Mouse (Mus musculus) MEL (cell line): ENCODE results near the gene Pigc. TPM values are rescaled to one million over a fixed set of nuclear protein-coding genes. Genes with fewer than 3 reads are reported as not detected.

Experiments
- DNase-seq: peaks from one replicate; pipeline ENCODE4 v3.0.0; 2011; ENCODE audit warnings: low read depth, low spot score
- H3K27ac ChIP-seq: 2 replicates; pipeline ENCODE4 v1.5.1; 2012; ENCODE audit warnings: low read depth, mild to moderate bottlenecking, control low read depth, low read length, moderate library complexity; ENCODE audit not compliant: control insufficient read depth
- H3K27me3 ChIP-seq, 2 experiments: fragments of 150-350 bp in 1 of 2; sonication (generic) in 1 of 2; 2 replicates each; pipeline ENCODE4 v1.6.1; 2012; ENCODE audit warnings: low read length in 2 of 2, mild to moderate bottlenecking in 2 of 2, improper control_type of control experiment in 1 of 2, moderate library complexity in 1 of 2; ENCODE audit not compliant: insufficient read depth in 2 of 2, control insufficient read depth in 1 of 2
- H3K36me3 ChIP-seq, 2 experiments: 2 replicates each; pipeline ENCODE4 v1.6.1; 2012 to 2014; ENCODE audit warnings: low read length in 2 of 2, improper control_type of control experiment in 1 of 2, inconsistent platforms in 1 of 2, mild to moderate bottlenecking in 1 of 2; ENCODE audit not compliant: insufficient read depth in 2 of 2, control insufficient read depth in 1 of 2
- H3K4me1 ChIP-seq, 2 experiments: fragments of 150-350 bp in 1 of 2; sonication (generic) in 1 of 2; 2 replicates each; pipeline ENCODE4 v1.6.1; 2012; ENCODE audit warnings: low read length in 2 of 2, improper control_type of control experiment in 1 of 2, mild to moderate bottlenecking in 1 of 2; ENCODE audit not compliant: insufficient read depth in 2 of 2, control insufficient read depth in 1 of 2
- H3K4me3 ChIP-seq, 2 experiments: fragments of 150-350 bp in 1 of 2; sonication (generic) in 1 of 2; 2 replicates each; pipeline ENCODE4 v1.5.1; 2012; ENCODE audit warnings: low read depth in 2 of 2, low read length in 2 of 2, mild to moderate bottlenecking in 2 of 2, moderate library complexity in 2 of 2, control low read depth in 1 of 2, improper control_type of control experiment in 1 of 2; ENCODE audit not compliant: control insufficient read depth in 1 of 2, insufficient read depth in 1 of 2
- H3K79me2 ChIP-seq: 2 replicates; pipeline ENCODE4 v1.6.1; 2012; ENCODE audit warnings: mild to moderate bottlenecking, low read length, moderate library complexity; ENCODE audit not compliant: control insufficient read depth, poor library complexity, insufficient read depth
- H3K9ac ChIP-seq: 2 replicates; pipeline ENCODE4 v1.6.1; 2012; ENCODE audit warnings: low read depth, mild to moderate bottlenecking, control low read depth, low read length, moderate library complexity; ENCODE audit not compliant: control insufficient read depth, poor library complexity, severe bottlenecking
- H3K9me3 ChIP-seq: fragments of 150-350 bp; sonication (generic); replicated peaks from 2 replicates; pipeline ENCODE4 v1.6.1; 2012; ENCODE audit warnings: mild to moderate bottlenecking, low read length, improper control_type of control experiment, moderate library complexity; ENCODE audit not compliant: insufficient read depth
- BHLHE40 ChIP-seq: IDR thresholded peaks from 2 replicates; pipeline ENCODE4 v1.6.1; 2012; ENCODE audit warnings: low read depth, mild to moderate bottlenecking, inconsistent platforms, low read length, improper control_type of control experiment, borderline replicate concordance
- CHD1 ChIP-seq: IDR thresholded peaks from 2 replicates; pipeline ENCODE4 v1.6.1; 2012; ENCODE audit warnings: low read depth, mild to moderate bottlenecking, inconsistent platforms, low read length, improper control_type of control experiment
- CHD2 ChIP-seq: IDR thresholded peaks from 2 replicates; pipeline ENCODE4 v1.6.1; 2011; ENCODE audit warnings: low read length, improper control_type of control experiment
- E2F4 ChIP-seq: IDR thresholded peaks from 2 replicates; pipeline ENCODE4 v1.6.1; 2011; ENCODE audit warnings: low read depth, low read length, improper control_type of control experiment, borderline replicate concordance
- EP300 ChIP-seq, 2 experiments: IDR thresholded peaks; 2 replicates each; pipeline ENCODE4 v1.6.1; 2011; ENCODE audit warnings: improper control_type of control experiment in 2 of 2, low read length in 2 of 2, low read depth in 1 of 2, mild to moderate bottlenecking in 1 of 2
- ETS1 ChIP-seq: IDR thresholded peaks from 2 replicates; pipeline ENCODE4 v1.6.1; 2012; ENCODE audit warnings: low read depth, mild to moderate bottlenecking, inconsistent platforms, low read length, improper control_type of control experiment, moderate library complexity
- GABPA ChIP-seq: IDR thresholded peaks from 2 replicates; pipeline ENCODE4 v1.6.1; 2012; ENCODE audit warnings: low read depth, mild to moderate bottlenecking, inconsistent platforms, low read length, improper control_type of control experiment, moderate library complexity
- HCFC1 ChIP-seq: IDR thresholded peaks from 2 replicates; pipeline ENCODE4 v1.6.1; 2012; ENCODE audit warnings: low read depth, mild to moderate bottlenecking, inconsistent platforms, low read length, improper control_type of control experiment, moderate library complexity
- JUND ChIP-seq: IDR thresholded peaks from 2 replicates; pipeline ENCODE4 v1.6.1; 2011; ENCODE audit warnings: low read depth, mild to moderate bottlenecking, improper control_type of control experiment, low read length
- KAT2A ChIP-seq: conservative IDR thresholded peaks from 2 replicates; pipeline ENCODE4 v1.6.1; 2012; ENCODE audit warnings: low read depth, low read length, improper control_type of control experiment, inconsistent platforms
- MAFK ChIP-seq: IDR thresholded peaks from 2 replicates; pipeline ENCODE4 v1.6.1; 2011; ENCODE audit warnings: low read depth, mild to moderate bottlenecking, low read length, improper control_type of control experiment, borderline replicate concordance
- MAX ChIP-seq: IDR thresholded peaks from 2 replicates; pipeline ENCODE4 v1.6.1; 2011; ENCODE audit warnings: low read length, improper control_type of control experiment
- MAZ ChIP-seq: IDR thresholded peaks from 2 replicates; pipeline ENCODE4 v1.6.1; 2012; ENCODE audit warnings: low read depth, mild to moderate bottlenecking, inconsistent platforms, low read length, improper control_type of control experiment
- MXI1 ChIP-seq: IDR thresholded peaks from 2 replicates; pipeline ENCODE4 v1.6.1; 2011; ENCODE audit warnings: mild to moderate bottlenecking, low read depth, low read length, improper control_type of control experiment
- MYB ChIP-seq: IDR thresholded peaks from 2 replicates; pipeline ENCODE4 v1.6.1; 2011; ENCODE audit warnings: mild to moderate bottlenecking, low read depth, low read length, improper control_type of control experiment
- MYC ChIP-seq: IDR thresholded peaks from 2 replicates; pipeline ENCODE4 v1.6.1; 2011; ENCODE audit warnings: low read depth, mild to moderate bottlenecking, low read length, improper control_type of control experiment, moderate library complexity
- NELFE ChIP-seq: IDR thresholded peaks from 2 replicates; pipeline ENCODE4 v1.6.1; 2011; ENCODE audit warnings: low read depth, low read length, improper control_type of control experiment
- POLR2A ChIP-seq, 2 experiments: IDR thresholded peaks; 2 replicates each; pipeline ENCODE4 v1.6.1; 2011 to 2012; ENCODE audit warnings: low read length in 2 of 2, mild to moderate bottlenecking in 2 of 2, control low read depth in 1 of 2, improper control_type of control experiment in 1 of 2, low read depth in 1 of 2, moderate library complexity in 1 of 2; ENCODE audit not compliant: control insufficient read depth in 1 of 2, insufficient read depth in 1 of 2, poor library complexity in 1 of 2
- POLR2AphosphoS2 ChIP-seq: IDR thresholded peaks from 2 replicates; pipeline ENCODE4 v1.6.1; 2011; ENCODE audit warnings: low read length, improper control_type of control experiment
- POLR2AphosphoS5 ChIP-seq: IDR thresholded peaks from 2 replicates; pipeline ENCODE4 v1.6.1; 2012; ENCODE audit warnings: low read depth, borderline replicate concordance, mild to moderate bottlenecking, inconsistent platforms, low read length, moderate library complexity, mixed read lengths
- RCOR1 ChIP-seq: IDR thresholded peaks from 2 replicates; pipeline ENCODE4 v1.6.1; 2012; ENCODE audit warnings: low read depth, mild to moderate bottlenecking, inconsistent platforms, low read length, improper control_type of control experiment
- SIN3A ChIP-seq: IDR thresholded peaks from 2 replicates; pipeline ENCODE4 v1.6.1; 2012; ENCODE audit warnings: low read length, improper control_type of control experiment, inconsistent platforms
- TAL1 ChIP-seq: IDR thresholded peaks from 2 replicates; pipeline ENCODE4 v1.6.1; 2012; ENCODE audit warnings: mild to moderate bottlenecking, inconsistent platforms, low read length, moderate library complexity, mixed read lengths
- TBP ChIP-seq: IDR thresholded peaks from 2 replicates; pipeline ENCODE4 v1.8.0; 2011; ENCODE audit warnings: low read depth, low read length, improper control_type of control experiment
- UBTF ChIP-seq: IDR thresholded peaks from 2 replicates; pipeline ENCODE4 v1.6.1; 2012; ENCODE audit warnings: low read depth, mild to moderate bottlenecking, inconsistent platforms, low read length, improper control_type of control experiment, moderate library complexity, borderline replicate concordance; ENCODE audit not compliant: insufficient read depth
- USF1 ChIP-seq: IDR thresholded peaks from 2 replicates; pipeline ENCODE4 v1.6.1; 2014; ENCODE audit warnings: low read depth, mild to moderate bottlenecking, inconsistent platforms, low read length, improper control_type of control experiment, moderate library complexity
- ZKSCAN1 ChIP-seq: IDR thresholded peaks from 2 replicates; pipeline ENCODE4 v1.6.1; 2012; ENCODE audit warnings: low read depth, mild to moderate bottlenecking, inconsistent platforms, low read length, improper control_type of control experiment, moderate library complexity
- ZMIZ1 ChIP-seq: IDR thresholded peaks from 2 replicates; pipeline ENCODE4 v1.6.1; 2012; ENCODE audit warnings: low read depth, mild to moderate bottlenecking, inconsistent platforms, low read length, improper control_type of control experiment, moderate library complexity
- polyA plus RNA-seq, 2 experiments: library from polyadenylated mRNA; stranded (reverse) in 1 of 2; unstranded in 1 of 2; fragments of >175 nt in 1 of 2; fragments of >200 nt in 1 of 2; gene quantifications; 2 replicates each; pipeline versions ENCODE4 v1.2.1 to v1.2.4; 2012; ENCODE audit warnings: low replicate concordance in 2 of 2, low read depth in 1 of 2; ENCODE audit not compliant: insufficient read length in 2 of 2, insufficient read depth in 1 of 2, missing spikeins in 1 of 2
- total RNA-seq: library from RNA; depleted of rRNA; stranded (reverse); fragments of 300-350 nt; gene quantifications from 2 replicates; pipeline ENCODE4 v1.2.3, GENCODE M21; 2012

Gene Pigc
- total and polyA plus RNA-seq, 3 experiments, result 4.2 to 9.8 TPM; not detected in 1

GRCm38 (mm10) chr1:161952599-161952998 lies 16.4 kb upstream of the Pigc start:
- Histone ChIP-seq H3K27ac (no peak overlapping the region), H3K27me3 (peaks cover 0 to 3% of the 10 kb centered on the region in 2 experiments; a peak in 2 of 4 replicates), H3K9ac (no peak overlapping the region), H3K4me1 (0 out of 4 replicates have a peak, but pooled peaks cover 0 to 3% of the 10 kb centered on the region in 2 experiments), H3K9me3 (no peaks in the 10 kb centered on the region), H3K36me3 (no peaks in the 10 kb centered on the region), H3K79me2 (no peaks in the 10 kb centered on the region), H3K4me3 (no peak overlapping the region)
- DNase-seq, result no peak
- TF ChIP-seq JUND (no peak), KAT2A (no peak), TBP (no peak), MYC (no peak), ETS1 (no peak), MAZ (no peak), ZMIZ1 (no peak), POLR2AphosphoS5 (no peak), RCOR1 (no peak), MAFK (no peak), ZKSCAN1 (no peak), SIN3A (no peak), POLR2AphosphoS2 (no peak), MAX (no peak), CHD2 (no peak), NELFE (no peak), EP300 (IDR thresholded peaks at IDR 0.05; ENCODE audit: low read depth in 1 of 2, low read length in 2 of 2) (no peak)

GRCm38 (mm10) chr1:161955846-161956245 lies 13.1 kb upstream of the Pigc start:
- no peaks in the 10 kb centered on the region for H3K79me2 ChIP-seq
- H3K9me3 ChIP-seq, result no peaks in the 10 kb centered on the region
- H3K4me3 ChIP-seq, result no peak overlapping the region
- no peaks in the 10 kb centered on the region for H3K36me3 ChIP-seq
- no peak overlapping the region for H3K9ac ChIP-seq
- DNase-seq, result no peak
- H3K27ac ChIP-seq, result no peak overlapping the region
- no peak for TF ChIP-seq CHD1
- TF ChIP-seq USF1, result no peak
- TF ChIP-seq MYB, result no peak
- no peak for TF ChIP-seq MYC
- no peak for TF ChIP-seq POLR2A (IDR thresholded peaks at IDR 0.05; ENCODE audit: control insufficient read depth in 1 of 2, insufficient read depth in 1 of 2, low read depth in 1 of 2, low read length in 2 of 2, poor library complexity in 1 of 2)
- TF ChIP-seq NELFE, result no peak
- TF ChIP-seq MXI1, result no peak
- TF ChIP-seq BHLHE40, result no peak
- TF ChIP-seq E2F4, result no peak
- TF ChIP-seq MAX, result no peak
- no peak for TF ChIP-seq POLR2AphosphoS5
- no peak for TF ChIP-seq MAFK
- no peak for TF ChIP-seq UBTF
- TF ChIP-seq HCFC1, result no peak
- TF ChIP-seq TAL1, result no peak
- no peak for TF ChIP-seq GABPA
- TF ChIP-seq ETS1, result no peak
- no peak for TF ChIP-seq JUND
- TF ChIP-seq, all 39 proteins: peak for 0
- Histone ChIP-seq H3K4me1 (0 out of 4 replicates have a peak, but pooled peaks cover 0 to under 1% of the 10 kb centered on the region in 2 experiments), H3K27me3 (peaks cover 0 to 9% of the 10 kb centered on the region in 2 experiments; a peak in 2 of 4 replicates)
